Mouse (Mus musculus): ENCODE results near the gene Glyatl3. TPM values are rescaled to one million over a fixed set of nuclear protein-coding genes. Genes with fewer than 3 reads are reported as not detected.

Glyatl3 gene
- not detected in 2 replicates for polyA plus RNA-seq (2012; rRNA removed)

DNA sequence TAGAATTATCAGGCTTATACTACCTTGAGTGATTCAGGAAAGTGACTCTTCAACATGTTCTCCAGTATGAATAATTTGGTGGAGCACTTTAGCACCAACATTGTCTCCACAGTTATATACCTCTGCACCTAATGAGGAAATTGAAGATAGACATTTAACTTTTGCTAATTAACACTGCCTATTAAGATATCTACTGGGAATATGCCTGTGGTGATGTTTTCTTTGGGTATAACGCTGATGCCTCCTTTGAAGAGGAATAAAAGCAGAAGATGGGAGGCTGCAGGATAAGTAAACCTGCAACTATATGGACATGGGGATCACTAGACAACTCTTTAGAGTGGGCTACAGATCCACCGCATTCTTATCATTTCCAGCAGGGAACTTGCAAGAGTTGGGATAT lies at the start of gene Glyatl3:
Gene Glyatl3 (minus strand): TSS at position 101 of the 400 bp plus-strand sequence.

GRCm38 (mm10) chr17:40934420-40935231 lies 20.5 kb upstream of the Glyatl3 start, which contains the start of the genes Mut and Cenpq:
Gene Mut, plus strand, starts transcription at chr17:40934685.
Gene Cenpq, minus strand, starts transcription at chr17:40935047.

GRCm38 (mm10) chr17:40879924-40880691 lies 34.0 kb downstream of the Glyatl3 start, which contains the start of gene 9130008F23Rik:
Gene 9130008F23Rik, minus strand, starts transcription at chr17:40880559.

Other genes starting within 250 kb of the Glyatl3 start
- gene Esp1, start 187.2 kb downstream of the Glyatl3 start, polyA plus RNA-seq (2012; rRNA removed), result not detected in 2 replicates
- not detected in 2 replicates for gene Crisp2, start 107.3 kb downstream of the Glyatl3 start, polyA plus RNA-seq (2012; rRNA removed)
- not detected in 2 replicates for gene Rhag, start 103.2 kb downstream of the Glyatl3 start, polyA plus RNA-seq (2012; rRNA removed)
- 11.5 and 14.1 TPM in 2 replicates for gene 9130008F23Rik, start 33.8 kb downstream of the Glyatl3 start, polyA plus RNA-seq (2012; rRNA removed)
- 6.5 and 8.6 TPM in 2 replicates for gene Mut, start 20.3 kb upstream of the Glyatl3 start, polyA plus RNA-seq (2012; rRNA removed)
- gene Cenpq, start 20.7 kb upstream of the Glyatl3 start, polyA plus RNA-seq (2012; rRNA removed), result 0.70 and 0.79 TPM in 2 replicates